In the genomic region with DNA sequence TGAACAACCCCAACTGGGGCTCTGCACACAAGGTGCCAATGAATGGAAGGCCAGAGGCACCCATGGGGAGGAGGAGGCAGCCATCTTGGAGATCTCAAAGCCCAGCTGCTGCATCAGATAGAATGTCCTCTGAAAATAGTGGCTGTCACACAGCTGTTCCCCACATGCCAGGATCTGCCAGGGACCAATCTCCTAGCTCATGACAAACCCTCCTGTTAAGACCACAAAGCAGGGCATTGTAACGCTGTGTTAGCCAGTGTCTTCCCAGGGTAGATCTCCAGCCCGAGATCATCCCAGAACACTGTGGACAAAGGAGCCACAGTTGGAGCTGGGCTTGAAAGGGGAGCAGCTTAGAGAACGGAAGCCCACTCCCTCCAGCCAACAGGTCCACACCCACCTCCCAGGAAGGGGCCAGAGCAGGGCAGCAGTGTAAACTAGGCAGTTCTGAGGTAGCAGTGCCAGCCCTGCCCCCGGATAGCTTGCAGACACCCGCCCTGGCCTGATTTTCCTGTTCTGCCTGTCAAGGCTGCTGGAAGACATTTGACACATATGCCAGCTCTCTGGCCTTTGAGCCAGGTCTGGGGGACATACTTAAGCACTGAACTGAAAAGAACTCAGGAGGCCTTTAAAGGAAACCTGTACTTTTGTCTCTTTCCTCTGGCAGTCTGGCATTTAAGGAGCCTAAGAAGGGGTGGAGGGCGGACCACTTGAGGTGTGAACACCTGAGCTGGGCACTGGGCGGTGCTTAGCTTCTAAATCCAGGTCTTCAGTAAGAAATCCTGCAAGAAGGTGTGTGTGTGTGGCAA, we compare ENCODE assay signal across 8 mouse cellular contexts. TPM values are rescaled to one million over a fixed set of nuclear protein-coding genes. Genes with fewer than 3 reads are reported as not detected.
A peak's percentile ranks its signal among the peaks of the same experiment; 100 is the strongest.
DNase-seq lines count a peak whose midpoint lies in the region; ATAC-seq and TF ChIP-seq lines count a peak whose summit lies in the region.

No protein-coding gene starts in this region.

- TF ChIP-seq POLR2A in thymus, adult 2 months (IDR thresholded peaks at IDR 0.05; ENCODE audit: control insufficient read depth, extremely low read depth, insufficient read depth, low read length, poor library complexity) = no peak

- no peak for TF ChIP-seq CTCF in layer of hippocampus, adult 2 months (conservative IDR thresholded peaks at IDR 0.05)
- no peak for TF ChIP-seq CTCF in thymus, adult 2 months (IDR thresholded peaks at IDR 0.05; ENCODE audit: borderline replicate concordance, control insufficient read depth, extremely low read depth, insufficient read depth, low read length, poor library complexity)

- H3K4me3 ChIP-seq in layer of hippocampus, adult 2 months = no peak overlapping the region
- H3K4me3 ChIP-seq in intestine, embryonic 14.5 days (ENCODE audit: low read depth, low read length) = no peak overlapping the region
- H3K4me3 ChIP-seq in limb, embryonic 12.5 days (replicated peaks) = no peak overlapping the region
- no peak overlapping the region for H3K4me3 ChIP-seq in thymus, adult 2 months (ENCODE audit: control insufficient read depth, insufficient read depth, low read length)

- no peaks in the 10 kb centered on the region for H3K27me3 ChIP-seq in intestine, embryonic 14.5 days (replicated peaks; ENCODE audit: control insufficient read depth, insufficient read depth, low read length)
- H3K27me3 ChIP-seq in limb, embryonic 12.5 days = no peaks in the 10 kb centered on the region; the same call in 1 of the 2 replicates
- no peaks in the 10 kb centered on the region for H3K27me3 ChIP-seq in thymus, adult 2 months (ENCODE audit: control insufficient read depth, insufficient read depth, low read length)

- H3K36me3 ChIP-seq in intestine, embryonic 14.5 days (ENCODE audit: control insufficient read depth, insufficient read depth, low read length) = no peaks in the 10 kb centered on the region
- H3K36me3 ChIP-seq in limb, embryonic 12.5 days = no peaks in the 10 kb centered on the region
- no peaks in the 10 kb centered on the region for H3K36me3 ChIP-seq in thymus, adult 2 months (ENCODE audit: control insufficient read depth, insufficient read depth, low read length)

- H3K4me2 ChIP-seq in intestine, embryonic 14.5 days (ENCODE audit: low read length) = no peak overlapping the region
- no peak overlapping the region for H3K4me2 ChIP-seq in limb, embryonic 12.5 days

- H3K9ac ChIP-seq in intestine, embryonic 14.5 days (ENCODE audit: low read length) = no peak overlapping the region
- no peak overlapping the region for H3K9ac ChIP-seq in limb, embryonic 12.5 days (replicated peaks)

- peak in 1 of 2 experiments; percentile 47 for DNase-seq in layer of hippocampus, adult 2 months (ENCODE audit: low spot score in 2 of 2)
- DNase-seq in layer of hippocampus, postnatal 10 days (ENCODE audit: low spot score in 2 of 2) = no peak
- peak; percentile 61 for DNase-seq in intestine, embryonic 14.5 days (ENCODE audit: low spot score)
- peak; percentile 64 for DNase-seq in telencephalon, adult 2 months (ENCODE audit: low read depth, low spot score)
- DNase-seq in left cerebral cortex, postnatal 10 days (ENCODE audit: extremely low spot score in 1 of 2, low spot score in 2 of 2) = no peak
- DNase-seq in liver = no peak
- DNase-seq in thymus, adult 2 months = no peak

- no peaks in the 10 kb centered on the region for H3K9me3 ChIP-seq in intestine, embryonic 14.5 days (ENCODE audit: control insufficient read depth, low read length)
- no peaks in the 10 kb centered on the region for H3K9me3 ChIP-seq in limb, embryonic 12.5 days

- WGBS in intestine, embryonic 14.5 days = 45% methylated on average over 7 of the region's 7 CpGs
- WGBS in limb, embryonic 12.5 days = 52% methylated on average over 7 of the region's 7 CpGs
- 79% methylated on average over 7 of the region's 7 CpGs for WGBS in thymus, adult 2 months

- H3K27ac ChIP-seq in layer of hippocampus, adult 2 months = peak overlapping the region; percentile 56
- no peak overlapping the region for H3K27ac ChIP-seq in intestine, embryonic 14.5 days (ENCODE audit: low read depth)
- peak overlapping the region; percentile 57; the same call in 1 of the 2 replicates for H3K27ac ChIP-seq in limb, embryonic 12.5 days
- no peak overlapping the region for H3K27ac ChIP-seq in thymus, adult 2 months (ENCODE audit: control insufficient read depth, insufficient read depth, low read length)

- no peaks in the 10 kb centered on the region for H3K4me1 ChIP-seq in intestine, embryonic 14.5 days (replicated peaks; ENCODE audit: control insufficient read depth, insufficient read depth, low read length)
- peaks cover 14% of the 10 kb centered on the region for H3K4me1 ChIP-seq in limb, embryonic 12.5 days (replicated peaks)
- H3K4me1 ChIP-seq in thymus, adult 2 months (replicated peaks; ENCODE audit: control insufficient read depth, insufficient read depth, low read length) = peaks cover 12% of the 10 kb centered on the region

- intact Hi-C loops in left cerebral cortex, postnatal 10 days (cut with DNase I) = no loop called here

- ATAC-seq in intestine, embryonic 14.5 days (replicated peaks; ENCODE audit: low FRiP score, low TSS enrichment, low read depth) = peak; percentile 77; the same call in 1 of the 2 replicates
- 0 out of 2 replicates have a peak, but pooled peaks have one; percentile 27 for ATAC-seq in limb, embryonic 12.5 days (ENCODE audit: insufficient number of reproducible peaks, insufficient read depth, low FRiP score, low TSS enrichment, low read depth)

RNA-seq across cellular contexts. Expression of gene Sypl, which starts 54.8 kb away (rescaled TPM):
- 10 to 100 TPM; 44.1 to 46.0 TPM for total RNA-seq in layer of hippocampus, adult 2 months (2021)
- total RNA-seq in layer of hippocampus, postnatal 10 days (2021) = 10 to 100 TPM; 35.6 to 35.7 TPM
- polyA plus RNA-seq in intestine, embryonic 14.5 days (2014; fragmentation: Nextera tagmentation; extraction: Ambion mirVana) = 127 and 129 TPM in 2 replicates
- 65.6 and 66.6 TPM in 2 replicates for polyA plus RNA-seq in limb, embryonic 12.5 days (2016; fragmentation: Nextera tagmentation; extraction: Ambion mirVana)
- total RNA-seq in left cerebral cortex, postnatal 10 days (2021) = 10 to 100 TPM; 30.3 to 32.4 TPM
- 44.8 and 62.4 TPM in 2 replicates for polyA plus RNA-seq in thymus, adult 2 months (2012; rRNA removed)

Comparison
In these comparisons a context has a peak if more than half of its experiments do, and no peak if none do; other contexts are left out.
1. DNase-seq: peak in intestine, embryonic 14.5 days (single experiment) and telencephalon, adult 2 months (single experiment); none in layer of hippocampus, postnatal 10 days (0 of 2), left cerebral cortex, postnatal 10 days (0 of 2), liver (single experiment) and thymus, adult 2 months (single experiment).
2. H3K27ac ChIP-seq: peak in layer of hippocampus, adult 2 months (single experiment) and limb, embryonic 12.5 days (single experiment); none in intestine, embryonic 14.5 days (single experiment) and thymus, adult 2 months (single experiment).